Mouse (Mus musculus): ENCODE data around the gene H1fnt.

GRCm38 (mm10) chr15:98220877-98221276 is 36.2 kb downstream of the H1fnt start, which contains the start of the genes Gm44579 and Olfr287:
- no peak for TF ChIP-seq EP300 (IDR thresholded peaks at IDR 0.05; ENCODE audit: insufficient read depth, low read depth, low read length)
- TF ChIP-seq CTCF (IDR thresholded peaks at IDR 0.05) = no peak

Data from heart, adult 2 months (tissue).